8 mouse cellular contexts compared by ENCODE assay signal in genomic region chr13:51400186-51400719, GRCm38 (mm10). TPM values are rescaled to one million over a fixed set of nuclear protein-coding genes. Genes with fewer than 3 reads are reported as not detected.
A peak's percentile ranks its signal among the peaks of the same experiment; 100 is the strongest.
DNase-seq lines count a peak whose midpoint lies in the region; ATAC-seq and TF ChIP-seq lines count a peak whose summit lies in the region.

No protein-coding gene starts in this region.

- 0 out of 2 replicates have a peak, but pooled peaks cover 2% of the 10 kb centered on the region for H3K9me3 ChIP-seq in heart, embryonic 11.5 days (replicated peaks; ENCODE audit: control insufficient read depth, low read length)
- peaks cover 4% of the 10 kb centered on the region for H3K9me3 ChIP-seq in hindbrain, embryonic 12.5 days (replicated peaks)
- peaks cover 3% of the 10 kb centered on the region; the same call in 1 of the 2 replicates for H3K9me3 ChIP-seq in limb, embryonic 12.5 days

- no peaks in the 10 kb centered on the region; the same call in 1 of the 2 replicates for H3K4me1 ChIP-seq in heart, embryonic 11.5 days (ENCODE audit: control insufficient read depth, insufficient read depth, low read length)
- no peaks in the 10 kb centered on the region for H3K4me1 ChIP-seq in heart, adult 2 months (ENCODE audit: control insufficient read depth, insufficient read depth, low read length)
- H3K4me1 ChIP-seq in hindbrain, embryonic 12.5 days = peaks cover 12% of the 10 kb centered on the region
- peaks cover 12% of the 10 kb centered on the region for H3K4me1 ChIP-seq in limb, embryonic 12.5 days (replicated peaks)
- peaks cover 18% of the 10 kb centered on the region for H3K4me1 ChIP-seq in olfactory bulb, adult 2 months (ENCODE audit: control insufficient read depth, insufficient read depth, low read length)

- H3K27me3 ChIP-seq in heart, embryonic 11.5 days (ENCODE audit: control insufficient read depth, insufficient read depth, low read length) = no peaks in the 10 kb centered on the region
- H3K27me3 ChIP-seq in heart, adult 2 months (ENCODE audit: control insufficient read depth, insufficient read depth, low read length) = no peaks in the 10 kb centered on the region
- H3K27me3 ChIP-seq in hindbrain, embryonic 12.5 days = no peaks in the 10 kb centered on the region
- no peaks in the 10 kb centered on the region for H3K27me3 ChIP-seq in limb, embryonic 12.5 days

- WGBS in heart, embryonic 11.5 days (ENCODE audit: insufficient replicate concordance) = 22% methylated on average over 14 of the region's 14 CpGs
- WGBS in heart, adult 2 months = 38% methylated on average over 14 of the region's 14 CpGs
- WGBS in hindbrain, embryonic 12.5 days = 26% methylated on average over 14 of the region's 14 CpGs
- WGBS in limb, embryonic 12.5 days = 12% methylated on average over 14 of the region's 14 CpGs
- WGBS in olfactory bulb, adult 2 months = 42% methylated on average over 14 of the region's 14 CpGs

- no peak for TF ChIP-seq CTCF in heart, adult 2 months (IDR thresholded peaks at IDR 0.05)
- no peak for TF ChIP-seq CTCF in olfactory bulb, adult 2 months (IDR thresholded peaks at IDR 0.05; ENCODE audit: insufficient read depth, low read depth, low read length)

- no peak for TF ChIP-seq EP300 in heart, adult 2 months (IDR thresholded peaks at IDR 0.05; ENCODE audit: insufficient read depth, low read depth, low read length)

- peak overlapping the region; percentile 41 for H3K4me3 ChIP-seq in heart, embryonic 11.5 days (ENCODE audit: low read depth, low read length)
- no peak overlapping the region for H3K4me3 ChIP-seq in heart, adult 2 months
- H3K4me3 ChIP-seq in hindbrain, embryonic 12.5 days = peak overlapping the region; percentile 38
- peak overlapping the region; percentile 36 for H3K4me3 ChIP-seq in limb, embryonic 12.5 days (replicated peaks)
- peak overlapping the region; percentile 32 for H3K4me3 ChIP-seq in olfactory bulb, adult 2 months (ENCODE audit: insufficient read depth, low read depth, low read length)

- no peak overlapping the region for H3K27ac ChIP-seq in heart, embryonic 11.5 days (ENCODE audit: low read depth, low read length)
- H3K27ac ChIP-seq in heart, adult 2 months = no peak overlapping the region
- H3K27ac ChIP-seq in hindbrain, embryonic 12.5 days = no peak overlapping the region
- peak overlapping the region; percentile 60; the same call in 1 of the 2 replicates for H3K27ac ChIP-seq in limb, embryonic 12.5 days
- H3K27ac ChIP-seq in olfactory bulb, adult 2 months (ENCODE audit: insufficient read depth, low read depth, low read length) = no peak overlapping the region

- peak overlapping the region; percentile 76 for H3K4me2 ChIP-seq in heart, embryonic 11.5 days
- H3K4me2 ChIP-seq in hindbrain, embryonic 12.5 days (replicated peaks) = peak overlapping the region; percentile 66
- H3K4me2 ChIP-seq in limb, embryonic 12.5 days = peak overlapping the region; percentile 73

- no peak for TF ChIP-seq POLR2A in heart, adult 2 months (IDR thresholded peaks at IDR 0.05; ENCODE audit: insufficient read depth, low read depth, low read length)
- no peak for TF ChIP-seq POLR2A in olfactory bulb, adult 2 months (IDR thresholded peaks at IDR 0.05; ENCODE audit: insufficient read depth, low read depth, low read length)

- ATAC-seq in heart, embryonic 11.5 days (replicated peaks; ENCODE audit: insufficient number of reproducible peaks, low FRiP score, low TSS enrichment) = 0 out of 2 replicates have a peak, but pooled peaks have one; percentile 39
- peak; percentile 53; the same call in 1 of the 2 replicates for ATAC-seq in hindbrain, embryonic 12.5 days (ENCODE audit: low FRiP score)
- ATAC-seq in limb, embryonic 12.5 days (ENCODE audit: insufficient number of reproducible peaks, insufficient read depth, low FRiP score, low TSS enrichment, low read depth) = peak; percentile 46; the same call in 1 of the 2 replicates

- no peaks in the 10 kb centered on the region for H3K36me3 ChIP-seq in heart, embryonic 11.5 days (ENCODE audit: control insufficient read depth, insufficient read depth, low read length)
- H3K36me3 ChIP-seq in heart, adult 2 months (ENCODE audit: control insufficient read depth, insufficient read depth, low read length) = no peaks in the 10 kb centered on the region
- H3K36me3 ChIP-seq in hindbrain, embryonic 12.5 days = no peaks in the 10 kb centered on the region
- H3K36me3 ChIP-seq in limb, embryonic 12.5 days = no peaks in the 10 kb centered on the region

- no peak for DNase-seq in heart, adult 2 months
- peak; percentile 19 to 40 for DNase-seq in urinary bladder, postnatal 36 days (ENCODE audit: low spot score in 2 of 2)
- DNase-seq in urinary bladder, postnatal 25 days (ENCODE audit: low spot score) = no peak
- DNase-seq in adipocyte (ENCODE audit: low spot score) = no peak

- intact Hi-C loops in heart, adult 2 months (cut with DNase I) = no loop called here

- H3K9ac ChIP-seq in heart, embryonic 11.5 days (ENCODE audit: low read depth, low read length) = peak overlapping the region; percentile 67
- H3K9ac ChIP-seq in heart, adult 2 months (ENCODE audit: low read depth, low read length) = no peak overlapping the region
- peak overlapping the region; percentile 41 for H3K9ac ChIP-seq in hindbrain, embryonic 12.5 days
- peak overlapping the region; percentile 40 for H3K9ac ChIP-seq in limb, embryonic 12.5 days (replicated peaks)

- H3K79me2 ChIP-seq in heart, adult 2 months (replicated peaks; ENCODE audit: control insufficient read depth, insufficient read depth, low read length) = no peaks in the 10 kb centered on the region

RNA-seq across cellular contexts. Expression of gene S1pr3, which starts 8.2 kb away (rescaled TPM):
- 21.2 and 23.0 TPM in 2 replicates for polyA plus RNA-seq in heart, embryonic 11.5 days (2014; fragmentation: Nextera tagmentation; extraction: Ambion mirVana)
- total RNA-seq in heart, adult 2 months (2021) = 10 to 100 TPM; 12.2 to 16.4 TPM
- polyA plus RNA-seq in heart, adult 2 months (2012; rRNA removed) = 16.3 and 25.5 TPM in 2 replicates
- polyA plus RNA-seq in hindbrain, embryonic 12.5 days (2016; fragmentation: Nextera tagmentation; extraction: Ambion mirVana) = 56.8 and 64.5 TPM in 2 replicates
- polyA plus RNA-seq in limb, embryonic 12.5 days (2016; fragmentation: Nextera tagmentation; extraction: Ambion mirVana) = 133 and 148 TPM in 2 replicates
- not detected in 2 replicates for polyA plus RNA-seq in olfactory bulb, adult 2 months (2012; ENCODE audit: insufficient read depth, insufficient read length, low replicate concordance, missing spikeins)

Comparison
In these comparisons a context has a peak if more than half of its experiments do, and no peak if none do; other contexts are left out.
1. DNase-seq: peak in urinary bladder, postnatal 36 days (2 of 2); none in heart, adult 2 months (0 of 2), urinary bladder, postnatal 25 days (single experiment) and adipocyte (single experiment).
2. RNA of gene S1pr3, which starts 8.2 kb away (polyA plus RNA-seq): 133 to 148 TPM in limb, embryonic 12.5 days, 56.8 to 64.5 TPM in hindbrain, embryonic 12.5 days, 21.2 to 23.0 TPM in heart, embryonic 11.5 days and 16.3 to 25.5 TPM in heart, adult 2 months; not detected in olfactory bulb, adult 2 months; every median in the first group is over 10 times any median in the second.
3. Peak in every context shown above with its lines, with median percentiles within 50 percentile points of each other: ATAC-seq and H3K4me2 ChIP-seq.